Mouse (Mus musculus) urinary bladder, postnatal 25 days (tissue): ENCODE results near the gene Zmat5.

ENCODE experiments used
- DNase-seq: peaks from one replicate; pipeline ENCODE4 v3.0.0; 2022; ENCODE audit warnings: low spot score

Zmat5 gene

GRCm38 (mm10) chr11:4780927-4781326 is 76.4 kb downstream of the Zmat5 start:
- no peak for DNase-seq

GRCm38 (mm10) chr11:4783116-4783515 is 78.6 kb downstream of the Zmat5 start:
- DNase-seq, result no peak

- no peak for DNase-seq
Measured at GRCm38 (mm10) chr11:4784629-4785142, 80.2 kb downstream of the Zmat5 start.
